Mouse (Mus musculus) megakaryocyte, adult 5-6 weeks (primary cell): ENCODE results near the gene Traf3ip1. TPM values are rescaled to one million over a fixed set of nuclear protein-coding genes. Genes with fewer than 3 reads are reported as not detected.

ENCODE experiments used
- ATAC-seq: 2 replicates; pipeline ENCODE4 v1.8.0; 2016; ENCODE audit warnings: mild to moderate bottlenecking, inconsistent platforms; ENCODE audit not compliant: poor library complexity, severe bottlenecking
- total RNA-seq, 2 experiments: library from RNA; stranded (forward) in 1 of 2; stranded (reverse) in 1 of 2; fragments of 153-499, 151-499 nt in 1 of 2; fragments of 221-1000, 200-1000 nt in 1 of 2; gene quantifications; 2 replicates each; pipeline versions ENCODE4 v1.2.3 to v1.2.4; 2015 to 2017

Gene Traf3ip1
- total RNA-seq, 2 experiments from 2014 or later: 2.5 to 2.9 TPM

DNA sequence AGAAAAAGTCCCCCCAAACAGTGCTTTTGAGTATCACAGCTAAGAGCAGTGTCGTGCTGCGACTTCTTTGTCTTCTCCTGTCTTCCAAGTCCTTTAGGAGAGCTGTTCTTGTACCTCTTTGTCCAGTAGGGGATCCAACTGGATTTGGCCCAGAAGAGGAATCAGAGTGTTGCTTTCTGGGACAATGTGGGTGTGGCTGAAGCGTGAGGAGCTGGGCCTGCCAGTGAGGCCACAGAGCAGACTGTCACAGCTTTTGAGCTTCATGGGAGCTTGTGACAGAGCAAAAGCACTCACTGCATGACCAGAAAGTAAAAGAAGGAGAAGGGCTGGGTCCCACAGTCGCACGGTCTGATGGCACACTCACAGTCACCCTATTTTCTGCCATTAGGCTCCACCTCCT, 38.4 kb downstream of the Traf3ip1 start:
- no peak for ATAC-seq

DNA sequence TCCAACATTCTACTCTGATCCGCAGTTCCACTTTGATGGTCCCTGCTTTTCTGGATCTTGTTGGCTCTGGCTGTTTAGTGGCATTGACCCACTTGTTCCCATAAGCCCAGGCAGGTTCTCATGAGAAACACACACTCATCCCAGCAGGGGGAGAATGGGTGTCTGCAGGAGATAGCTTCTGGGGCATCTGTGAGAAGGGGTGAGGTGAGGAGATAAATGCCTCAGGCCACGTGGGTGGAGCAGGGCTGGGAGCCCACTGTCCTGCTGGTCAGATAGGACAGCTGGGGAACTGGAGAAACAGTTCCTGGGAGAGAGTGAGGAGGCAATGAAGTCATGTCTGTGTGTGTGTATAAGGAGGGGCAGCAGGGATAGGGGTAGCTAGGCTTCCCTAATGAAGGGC, 39.0 kb downstream of the Traf3ip1 start:
- peak; percentile 54 for ATAC-seq

DNA sequence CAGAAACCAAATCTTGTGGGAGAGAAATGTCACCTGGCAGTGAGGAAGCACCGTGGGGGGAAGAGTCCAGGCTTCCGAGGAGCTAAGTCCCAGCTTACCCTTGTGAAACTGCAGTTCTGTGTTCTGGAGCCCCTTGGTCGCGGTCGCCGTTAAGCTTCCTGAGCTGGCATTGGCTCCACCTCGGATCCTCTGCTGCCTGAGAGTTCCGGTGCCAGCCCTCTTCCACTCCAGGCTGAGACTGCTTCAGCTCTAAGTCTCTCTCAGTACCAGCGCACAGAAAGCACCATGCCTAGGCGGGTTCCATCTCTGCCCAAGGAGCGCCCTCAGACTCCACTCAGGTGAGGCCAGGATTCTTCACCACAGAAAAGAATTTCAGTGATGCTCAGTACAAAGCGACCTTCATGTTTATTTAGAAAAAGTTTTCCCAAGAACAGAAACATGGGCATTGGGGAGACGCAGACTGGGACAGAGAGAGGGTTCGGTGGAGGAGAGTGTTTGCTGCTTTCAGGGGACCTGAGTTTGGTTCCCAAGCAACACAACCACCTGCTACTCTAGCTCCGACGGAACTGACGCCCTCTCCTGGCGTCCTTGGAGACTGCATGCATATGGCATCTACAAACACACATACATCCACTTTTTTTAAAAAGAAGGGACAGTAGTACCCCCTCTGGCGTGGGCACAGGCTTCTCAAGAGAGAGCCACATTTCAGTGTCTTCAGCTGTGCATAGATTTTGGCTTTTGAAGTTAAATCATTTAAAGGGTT, 39.7 kb downstream of the Traf3ip1 start:
- no peak for ATAC-seq

GRCm38 (mm10) chr1:91537786-91538569, 43.5 kb downstream of the Traf3ip1 start:
- ATAC-seq: no peak

GRCm38 (mm10) chr1:91538570-91538929, 44.1 kb downstream of the Traf3ip1 start:
- no peak for ATAC-seq

DNA sequence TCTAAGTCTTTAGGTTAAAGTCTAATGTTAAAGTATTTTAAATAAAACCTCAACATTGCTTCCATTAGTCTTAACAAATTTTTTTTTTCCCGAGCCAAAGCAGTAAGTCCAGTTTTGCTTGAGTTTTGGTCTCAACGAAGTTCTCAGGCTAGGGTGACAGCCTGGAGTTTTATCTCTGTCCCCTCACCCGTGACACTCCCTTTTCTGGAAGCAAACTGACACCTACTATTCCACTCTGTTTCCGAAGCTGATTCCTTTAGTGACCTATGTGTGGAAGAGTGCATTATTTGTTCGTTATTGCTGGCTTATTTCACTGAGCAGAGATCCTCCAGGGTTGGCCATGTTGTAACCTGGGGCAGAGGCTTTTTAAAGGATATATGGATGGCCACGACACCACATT, 44.8 kb downstream of the Traf3ip1 start:
- ATAC-seq: no peak

DNA sequence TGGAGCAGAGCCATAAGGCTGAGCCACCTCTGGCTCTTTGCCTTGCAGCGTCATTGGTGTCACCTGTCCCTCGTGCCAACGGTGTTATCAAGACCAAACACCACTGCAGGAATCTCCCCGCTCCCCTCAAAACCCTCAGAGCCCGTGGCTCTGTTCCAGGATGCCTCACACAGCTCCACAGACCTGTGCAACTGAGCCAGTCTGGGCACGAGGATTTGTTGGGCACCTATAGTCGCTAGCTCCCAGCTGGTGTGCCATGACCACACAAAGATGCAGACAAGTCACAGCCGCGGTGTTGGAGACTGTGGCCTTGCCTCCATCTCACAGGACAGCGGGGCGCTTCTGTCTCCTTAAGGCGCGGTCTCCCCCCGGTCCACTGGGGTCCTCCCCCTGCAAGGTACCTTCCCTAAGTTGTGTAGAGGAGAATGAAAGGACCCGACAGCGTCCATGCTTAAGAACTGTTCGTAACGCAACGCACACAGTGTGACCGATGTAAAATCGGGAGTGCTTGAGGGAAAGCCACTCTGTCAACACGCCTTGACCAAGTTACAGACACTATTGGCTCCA, 45.3 kb downstream of the Traf3ip1 start:
- ATAC-seq: peak; percentile 13

- ATAC-seq: peak; percentile 91
These were observed 45.9 kb downstream of the Traf3ip1 start, which contains the start of gene Asb1 for GRCm38 (mm10) chr1:91540271-91540826. Asb1 (plus strand) TSS chr1:91540544.

DNA sequence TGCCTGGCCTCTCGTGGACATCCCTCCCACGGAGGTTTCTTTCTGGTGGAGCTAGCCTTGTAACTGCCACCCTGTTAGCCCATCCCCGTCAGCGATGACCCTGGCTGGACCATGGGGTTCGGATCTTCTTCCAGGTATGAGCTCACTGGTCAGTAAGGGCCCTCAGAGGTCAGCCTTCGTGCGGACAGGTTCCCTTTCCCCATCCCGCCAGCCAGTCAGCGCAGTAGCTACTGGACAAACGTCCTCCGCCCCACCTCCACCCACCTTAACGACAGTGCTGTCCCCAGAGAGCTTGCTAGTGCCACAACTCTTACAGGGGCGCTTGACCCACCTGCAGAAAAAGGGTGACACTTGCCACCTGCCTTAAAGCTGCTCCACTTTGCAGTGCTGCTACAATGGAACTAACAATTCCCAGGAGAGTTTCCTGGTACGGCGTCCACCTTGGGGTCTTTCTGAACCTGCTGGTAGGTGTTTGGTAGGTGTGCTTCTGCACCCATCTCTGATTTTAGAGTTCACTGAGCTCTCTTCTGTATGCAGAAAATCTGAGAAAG, 46.7 kb downstream of the Traf3ip1 start:
- ATAC-seq: no peak

DNA sequence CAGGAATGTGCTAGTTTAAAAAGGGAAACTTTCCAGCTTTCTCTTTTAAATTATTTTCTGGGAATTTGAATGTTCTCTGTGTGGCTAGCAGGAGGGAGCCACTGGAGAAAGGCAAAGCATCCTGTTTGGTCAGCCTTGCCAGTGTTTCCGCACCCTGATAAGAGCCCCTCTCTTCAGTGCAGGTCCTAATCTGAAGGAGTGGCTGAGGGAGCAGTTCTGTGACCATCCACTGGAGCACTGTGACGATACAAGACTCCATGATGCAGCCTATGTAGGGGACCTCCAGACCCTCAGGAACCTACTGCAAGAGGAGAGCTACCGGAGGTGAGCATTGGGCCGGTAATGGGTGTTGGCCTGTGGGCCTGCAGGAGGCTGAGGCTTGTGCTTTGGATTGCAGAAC, 49.5 kb downstream of the Traf3ip1 start:
- ATAC-seq: no peak

DNA sequence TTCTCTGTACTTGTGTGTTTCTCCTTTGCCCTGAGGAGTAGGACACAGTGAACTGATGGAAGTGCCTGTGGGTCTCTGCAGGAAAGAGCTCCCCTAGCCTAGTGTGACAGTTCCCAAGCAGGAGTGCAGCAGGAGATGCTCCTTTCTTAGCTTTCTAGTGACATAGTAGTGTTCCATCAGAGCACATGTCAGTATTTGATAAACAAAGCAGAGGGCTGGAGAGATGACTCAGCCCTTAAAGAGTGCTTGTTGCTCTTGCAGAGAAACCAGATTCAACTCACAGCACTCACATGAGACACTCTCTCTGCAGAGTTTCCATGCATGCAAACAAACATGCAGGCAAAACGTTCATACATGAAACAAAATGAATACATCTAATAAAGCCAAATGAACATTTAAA, 50.8 kb downstream of the Traf3ip1 start:
- ATAC-seq: no peak

- no peak for ATAC-seq
These were observed 53.1 kb downstream of the Traf3ip1 start for GRCm38 (mm10) chr1:91547567-91547966.

DNA sequence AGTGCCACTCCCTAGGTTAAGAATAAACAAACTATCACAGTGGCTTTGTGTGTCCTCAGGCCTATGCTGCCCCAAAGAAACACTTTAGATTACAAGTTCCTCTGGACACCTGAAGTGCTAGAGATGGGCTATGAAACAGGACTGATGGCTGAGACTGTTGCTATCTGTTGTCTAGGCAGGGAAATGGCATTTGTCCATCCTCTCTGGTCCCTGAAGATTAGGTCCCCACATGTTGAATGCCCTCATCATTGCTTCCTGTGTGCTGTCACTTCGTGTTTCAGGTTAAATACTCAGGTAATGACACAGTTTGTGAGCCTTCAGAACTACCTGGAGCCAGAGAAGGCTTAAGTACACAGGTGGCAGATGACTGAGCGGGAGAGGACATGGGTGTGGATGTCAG, 54.6 kb downstream of the Traf3ip1 start:
- ATAC-seq: no peak

- no peak for ATAC-seq
These were observed 62.7 kb downstream of the Traf3ip1 start for GRCm38 (mm10) chr1:91557099-91557498.

DNA sequence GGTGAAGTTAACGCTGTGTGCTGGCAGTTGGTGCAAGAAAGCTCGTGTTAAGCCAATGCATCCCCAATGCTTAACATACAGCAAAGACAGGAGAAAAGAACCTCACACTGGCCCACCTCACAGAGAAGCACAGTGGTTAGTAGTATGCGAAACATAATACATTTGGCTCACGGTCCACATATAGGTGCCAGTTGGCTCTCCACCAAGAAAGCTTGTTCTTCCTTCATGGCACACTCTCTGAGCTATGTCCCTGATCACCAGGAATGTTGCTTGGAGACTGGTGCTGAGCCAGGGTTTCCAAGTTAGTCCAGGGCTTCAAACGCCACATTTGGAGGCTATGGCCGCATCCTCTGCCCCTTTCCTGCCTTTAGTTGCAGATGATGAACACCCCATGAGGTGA, 66.8 kb downstream of the Traf3ip1 start:
- no peak for ATAC-seq

DNA sequence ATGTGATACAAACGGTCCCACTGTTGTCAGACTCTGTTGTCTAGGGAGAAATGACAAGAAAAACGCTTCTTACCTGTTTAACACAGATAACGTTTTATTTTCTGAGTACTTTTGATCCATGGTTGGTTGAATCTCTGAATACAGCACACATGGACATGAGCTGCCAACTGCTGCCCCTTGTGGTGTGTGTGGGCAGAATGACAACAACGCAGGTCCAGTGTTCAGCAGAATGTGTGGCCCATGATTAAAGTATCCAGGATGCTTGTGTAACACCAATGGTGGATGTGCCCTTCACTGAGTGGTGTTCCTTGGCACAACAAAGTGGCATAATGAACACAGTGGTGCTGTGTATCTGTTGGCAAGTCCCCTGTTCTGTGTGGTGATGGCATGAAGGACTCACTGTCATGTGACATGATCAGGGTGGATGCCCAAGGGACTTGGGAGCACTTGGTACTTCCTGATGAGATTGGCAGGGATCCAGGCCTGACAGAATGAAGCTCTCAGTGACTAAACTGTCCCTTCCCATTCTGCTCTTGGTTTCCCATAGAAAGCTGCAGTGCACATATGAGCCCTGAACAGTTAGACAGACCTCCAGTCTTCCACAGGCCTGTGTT, 68.6 kb downstream of the Traf3ip1 start:
- no peak for ATAC-seq

DNA sequence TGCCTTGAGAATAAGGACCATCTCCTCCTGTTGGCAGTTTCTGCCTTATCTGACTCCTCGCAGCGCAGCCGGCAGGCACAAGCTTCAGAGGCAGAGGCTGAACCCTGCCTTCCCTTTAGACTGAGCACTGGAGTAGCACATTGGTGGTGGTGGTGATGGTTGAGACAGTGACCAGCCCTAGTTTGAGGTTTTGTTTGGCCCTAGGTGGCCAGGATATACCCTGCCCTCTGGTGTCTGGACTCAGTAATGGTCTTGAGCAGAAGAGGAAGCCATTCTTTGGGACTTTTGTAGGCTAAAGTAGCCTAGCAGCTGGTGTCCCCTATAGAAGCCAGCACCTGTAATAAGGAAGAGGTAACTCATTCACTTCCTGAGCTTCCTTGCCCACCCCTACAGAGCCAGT, 69.6 kb downstream of the Traf3ip1 start:
- ATAC-seq: peak; percentile 51

- no peak for ATAC-seq
These were observed 70.2 kb downstream of the Traf3ip1 start for GRCm38 (mm10) chr1:91564598-91564997.

DNA sequence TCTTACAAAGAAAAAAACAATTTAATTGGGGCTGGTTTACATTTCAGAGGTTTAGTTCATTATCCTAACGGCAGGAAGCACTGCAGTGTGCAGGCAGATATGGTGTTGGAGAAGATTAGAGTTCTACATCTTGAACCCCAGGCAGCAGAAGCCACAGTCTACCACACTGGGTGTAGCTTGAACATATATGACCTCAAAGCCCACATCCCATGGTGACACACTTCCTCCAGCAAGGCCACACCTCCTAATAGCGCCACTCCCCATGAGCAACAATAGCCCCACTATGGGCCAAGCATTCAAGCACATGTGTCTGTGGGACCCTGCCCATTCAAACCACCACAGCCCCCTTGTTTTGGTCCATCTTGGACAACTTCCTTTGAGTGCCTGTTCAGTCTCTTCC, 72.8 kb downstream of the Traf3ip1 start:
- ATAC-seq: no peak

DNA sequence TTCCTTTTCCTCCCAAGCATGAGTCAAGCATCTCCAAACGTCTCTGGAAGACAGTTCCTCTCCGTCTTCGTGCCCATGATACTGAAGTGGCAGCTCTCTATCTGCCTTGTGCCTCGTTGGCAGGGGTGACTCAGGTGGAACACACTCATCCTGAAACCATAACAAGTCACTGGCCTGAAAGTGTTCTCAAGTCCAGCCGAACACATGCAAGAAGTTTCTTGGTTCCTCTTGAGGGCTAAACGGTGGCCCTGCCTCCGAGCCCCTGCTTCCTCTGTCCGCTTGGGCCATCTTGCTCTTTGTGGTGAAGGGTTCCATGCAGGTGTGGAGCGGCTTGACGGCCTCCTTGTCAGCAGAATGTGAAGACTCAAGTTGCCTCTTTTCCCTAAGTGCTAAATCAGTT, 78.0 kb downstream of the Traf3ip1 start:
- ATAC-seq: no peak

DNA sequence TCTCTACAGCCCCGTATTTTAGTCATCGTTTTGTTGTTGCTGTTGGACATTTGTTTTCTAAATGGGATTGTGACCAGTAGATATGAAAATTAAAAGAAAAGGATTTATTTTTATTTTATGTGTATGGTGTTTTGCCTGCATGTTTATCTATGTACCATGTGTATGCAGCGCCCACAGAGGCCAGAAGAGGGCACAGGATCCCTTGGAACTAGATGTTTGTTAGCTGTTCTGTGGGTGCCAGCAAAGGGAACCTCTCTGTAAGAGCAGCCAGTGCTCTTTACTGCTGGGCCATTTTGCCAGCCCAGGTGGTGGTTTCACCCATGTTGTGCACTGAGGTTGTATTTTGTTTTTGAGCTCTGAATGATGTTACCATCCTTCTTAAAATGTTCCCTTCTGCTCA, 79.8 kb downstream of the Traf3ip1 start:
- no peak for ATAC-seq
